Mouse (Mus musculus): Measurements from ENCODE around the gene Ackr2. TPM values are rescaled to one million over a fixed set of nuclear protein-coding genes. Genes with fewer than 3 reads are reported as not detected.
A peak's percentile ranks its signal among the peaks of the same experiment; 100 is the strongest.

Ackr2 gene
- total and polyA plus RNA-seq, 3 experiments: 0.84 to 3.1 (median 2.4) TPM

DNA sequence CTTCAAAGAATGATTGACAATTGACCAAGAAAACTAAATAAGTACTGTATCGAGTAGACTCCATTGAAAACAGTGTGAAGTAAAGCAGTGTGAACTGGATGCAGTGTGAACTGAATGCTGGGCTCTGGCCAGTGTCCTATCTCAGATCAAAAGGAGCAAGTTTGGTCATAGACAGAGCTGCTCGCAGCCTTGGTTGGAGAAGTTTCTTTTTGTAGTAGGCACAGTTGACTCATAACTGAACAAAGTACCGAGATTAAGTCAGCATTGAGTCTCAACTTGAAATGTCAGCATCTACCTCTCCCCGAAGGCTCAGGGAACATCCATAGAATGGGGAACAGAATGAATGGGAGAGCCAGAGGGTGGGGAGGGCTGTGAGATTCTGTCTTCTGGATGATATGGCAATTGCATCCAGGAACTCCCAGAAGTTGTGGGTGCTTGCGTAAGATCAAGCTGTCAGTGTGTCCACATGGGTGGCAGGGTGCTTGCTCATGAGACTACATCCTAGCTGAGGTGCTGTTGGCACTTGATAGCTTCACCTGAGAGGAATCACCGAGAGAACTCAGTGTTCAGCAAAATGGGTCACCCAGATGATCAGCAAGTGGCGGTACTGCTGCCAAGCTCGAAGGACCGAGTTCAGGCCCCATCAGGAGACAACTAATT is 26.9 kb downstream of the Ackr2 start:
- DNase-seq: no peak
- Histone ChIP-seq H3K27ac (no peak overlapping the region), H3K4me3 (no peak overlapping the region), H3K4me1 (ENCODE audit: control insufficient read depth, insufficient read depth, low read length) (no peaks in the 10 kb centered on the region), H3K79me2 (replicated peaks; ENCODE audit: control insufficient read depth, insufficient read depth, low read length) (no peaks in the 10 kb centered on the region), H3K9ac (ENCODE audit: low read depth, low read length) (no peak overlapping the region), H3K27me3 (ENCODE audit: control insufficient read depth, insufficient read depth, low read length) (no peaks in the 10 kb centered on the region; the same call in 1 of the 2 replicates), H3K36me3 (ENCODE audit: control insufficient read depth, insufficient read depth, low read length) (no peaks in the 10 kb centered on the region)
- 82% methylated on average over 9 of the region's 9 CpGs for WGBS
- intact Hi-C loops (cut with DNase I): no loop called here
- TF ChIP-seq POLR2A (IDR thresholded peaks at IDR 0.05; ENCODE audit: insufficient read depth, low read depth, low read length) (no peak), CTCF (IDR thresholded peaks at IDR 0.05) (no peak), EP300 (IDR thresholded peaks at IDR 0.05; ENCODE audit: insufficient read depth, low read depth, low read length) (no peak)

DNA sequence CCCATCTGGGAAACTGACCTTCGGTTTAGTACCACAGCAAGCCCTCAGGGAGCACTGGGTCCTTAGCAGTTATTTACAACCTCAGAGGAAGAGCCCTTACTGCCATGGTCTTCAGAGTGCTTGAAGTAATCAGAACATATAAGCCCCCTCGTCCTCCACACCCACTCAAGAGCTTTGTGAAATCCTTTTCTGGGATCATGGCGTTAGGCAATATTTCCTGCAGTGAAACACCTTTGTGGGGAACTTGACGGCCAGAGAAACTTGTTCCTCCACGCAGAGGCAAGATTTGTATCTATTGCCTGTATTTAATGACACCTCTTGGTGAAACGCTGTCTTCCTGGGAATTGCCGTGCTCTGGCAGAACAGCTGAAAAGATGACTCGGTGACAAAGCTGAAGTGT is 27.8 kb downstream of the Ackr2 start:
- TF ChIP-seq EP300 (IDR thresholded peaks at IDR 0.05; ENCODE audit: insufficient read depth, low read depth, low read length) (no peak), CTCF (IDR thresholded peaks at IDR 0.05) (no peak), POLR2A (IDR thresholded peaks at IDR 0.05; ENCODE audit: insufficient read depth, low read depth, low read length) (no peak)
- H3K36me3 ChIP-seq (ENCODE audit: control insufficient read depth, insufficient read depth, low read length): no peaks in the 10 kb centered on the region
- no peak for DNase-seq
- H3K79me2 ChIP-seq (replicated peaks; ENCODE audit: control insufficient read depth, insufficient read depth, low read length): no peaks in the 10 kb centered on the region
- 66% methylated on average over 8 of the region's 8 CpGs for WGBS
- H3K9ac ChIP-seq (ENCODE audit: low read depth, low read length): no peak overlapping the region
- H3K27ac ChIP-seq: no peak overlapping the region
- no peak overlapping the region for H3K4me3 ChIP-seq
- H3K27me3 ChIP-seq (ENCODE audit: control insufficient read depth, insufficient read depth, low read length): no peaks in the 10 kb centered on the region; the same call in 1 of the 2 replicates
- H3K4me1 ChIP-seq (ENCODE audit: control insufficient read depth, insufficient read depth, low read length): no peaks in the 10 kb centered on the region
- intact Hi-C loops (cut with DNase I): no loop called here

DNA sequence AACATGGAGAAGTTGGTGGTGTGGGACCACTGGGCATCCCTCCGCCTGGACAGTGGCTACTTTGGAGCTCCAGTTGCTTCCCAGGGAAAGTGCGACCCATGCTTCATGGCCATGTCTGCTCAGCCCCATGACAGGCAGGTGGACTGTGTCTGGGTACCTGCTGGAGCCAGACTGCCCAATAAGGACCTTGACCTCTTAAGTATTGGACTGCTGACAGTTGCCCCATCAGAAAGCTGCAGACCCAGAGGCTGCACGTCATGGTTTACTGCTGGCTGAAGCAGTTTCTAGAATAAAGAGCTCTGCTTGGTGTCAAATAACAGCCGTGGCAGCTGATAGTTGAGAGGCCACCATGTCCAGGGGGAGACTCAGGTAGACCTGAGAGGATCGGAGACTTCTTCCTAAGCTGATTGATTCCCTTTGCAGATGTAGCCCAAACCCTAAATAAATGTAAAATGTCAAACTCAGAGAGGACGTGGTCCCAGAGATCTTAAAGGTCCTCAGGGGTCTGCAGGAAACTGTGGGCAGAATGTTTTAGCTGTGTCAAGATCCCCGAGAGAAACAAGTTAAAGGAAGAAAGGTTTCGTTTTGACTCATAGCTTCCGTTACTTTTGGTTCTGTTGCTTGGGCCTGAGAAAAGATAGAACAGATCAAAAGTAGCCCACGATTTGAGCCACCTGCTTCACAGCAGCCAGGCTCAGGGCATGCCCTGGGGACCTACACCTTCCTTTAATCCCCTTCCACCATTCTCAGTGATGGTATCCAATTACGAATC is 28.7 kb downstream of the Ackr2 start:
- TF ChIP-seq POLR2A (IDR thresholded peaks at IDR 0.05; ENCODE audit: insufficient read depth, low read depth, low read length): no peak
- TF ChIP-seq CTCF (IDR thresholded peaks at IDR 0.05): no peak
- no peak for TF ChIP-seq EP300 (IDR thresholded peaks at IDR 0.05; ENCODE audit: insufficient read depth, low read depth, low read length)
- H3K27ac ChIP-seq: no peak overlapping the region

DNA sequence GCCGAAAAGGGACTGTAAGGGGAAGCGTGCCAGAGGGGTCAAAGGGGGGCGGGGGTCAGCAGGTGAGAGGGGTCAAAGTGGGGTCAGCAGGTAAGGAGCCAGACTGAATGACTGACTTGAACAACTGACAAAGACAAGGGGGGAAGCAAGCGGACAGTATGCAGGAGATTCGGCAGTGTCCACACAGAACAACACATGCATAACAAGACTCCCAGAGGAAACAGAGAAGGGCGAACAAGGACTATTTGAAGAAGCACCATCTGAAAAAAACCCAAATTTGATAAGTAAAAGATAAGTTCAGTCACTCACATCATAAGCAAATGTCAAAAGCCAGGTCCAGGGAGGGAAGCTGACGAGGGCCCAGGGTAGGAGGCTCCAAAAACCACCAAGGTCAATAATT is 29.6 kb downstream of the Ackr2 start:
- 80% methylated on average over 7 of the region's 7 CpGs for WGBS
- no peak for TF ChIP-seq CTCF (IDR thresholded peaks at IDR 0.05)
- no peak for TF ChIP-seq EP300 (IDR thresholded peaks at IDR 0.05; ENCODE audit: insufficient read depth, low read depth, low read length)
- TF ChIP-seq POLR2A (IDR thresholded peaks at IDR 0.05; ENCODE audit: insufficient read depth, low read depth, low read length): no peak
- intact Hi-C loops (cut with DNase I): no loop called here

More for the DNA sequence above, 28.7 kb downstream of the Ackr2 start:
- intact Hi-C loops (cut with DNase I): no loop called here
- Histone ChIP-seq H3K36me3 (ENCODE audit: control insufficient read depth, insufficient read depth, low read length) (no peaks in the 10 kb centered on the region), H3K79me2 (replicated peaks; ENCODE audit: control insufficient read depth, insufficient read depth, low read length) (no peaks in the 10 kb centered on the region), H3K4me1 (ENCODE audit: control insufficient read depth, insufficient read depth, low read length) (no peaks in the 10 kb centered on the region), H3K4me3 (no peak overlapping the region), H3K27me3 (ENCODE audit: control insufficient read depth, insufficient read depth, low read length) (no peaks in the 10 kb centered on the region; the same call in 1 of the 2 replicates), H3K9ac (ENCODE audit: low read depth, low read length) (no peak overlapping the region)
- no peak for DNase-seq
- WGBS: 56% methylated on average over 11 of the region's 11 CpGs

DNA sequence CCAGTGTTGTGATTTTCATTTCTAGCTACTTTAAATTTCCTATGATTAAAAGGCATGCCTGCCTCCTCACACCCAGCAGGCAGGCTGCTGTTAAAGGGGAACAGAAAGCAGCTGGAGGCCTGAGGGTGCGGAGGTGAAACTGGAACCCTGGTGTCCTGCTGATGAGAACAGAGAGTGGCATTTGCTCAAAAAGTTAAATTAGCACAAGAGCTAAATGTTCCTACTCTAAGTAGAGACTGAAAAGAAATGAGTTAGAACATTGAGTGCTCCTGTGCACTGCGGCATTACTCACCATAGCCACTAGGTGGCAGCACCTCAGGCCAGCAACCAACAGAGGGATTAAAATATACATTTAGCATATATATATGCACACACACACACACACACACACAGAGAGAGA is 30.3 kb downstream of the Ackr2 start:
- Histone ChIP-seq H3K4me3 (no peak overlapping the region), H3K36me3 (ENCODE audit: control insufficient read depth, insufficient read depth, low read length) (no peaks in the 10 kb centered on the region), H3K9ac (ENCODE audit: low read depth, low read length) (no peak overlapping the region), H3K4me1 (ENCODE audit: control insufficient read depth, insufficient read depth, low read length) (no peaks in the 10 kb centered on the region), H3K27ac (no peak overlapping the region), H3K27me3 (ENCODE audit: control insufficient read depth, insufficient read depth, low read length) (no peaks in the 10 kb centered on the region; the same call in 1 of the 2 replicates), H3K79me2 (replicated peaks; ENCODE audit: control insufficient read depth, insufficient read depth, low read length) (no peaks in the 10 kb centered on the region)
- TF ChIP-seq CTCF (IDR thresholded peaks at IDR 0.05) (peak; percentile 79), POLR2A (IDR thresholded peaks at IDR 0.05; ENCODE audit: insufficient read depth, low read depth, low read length) (no peak), EP300 (IDR thresholded peaks at IDR 0.05; ENCODE audit: insufficient read depth, low read depth, low read length) (no peak)
- peak; percentile 55 to 64 for DNase-seq
- 31% methylated on average over 2 of the region's 2 CpGs for WGBS
- intact Hi-C loops (cut with DNase I): no loop called here

More for the DNA sequence above, 29.6 kb downstream of the Ackr2 start:
- no peaks in the 10 kb centered on the region for H3K79me2 ChIP-seq (replicated peaks; ENCODE audit: control insufficient read depth, insufficient read depth, low read length)
- H3K36me3 ChIP-seq (ENCODE audit: control insufficient read depth, insufficient read depth, low read length): no peaks in the 10 kb centered on the region
- H3K4me3 ChIP-seq: no peak overlapping the region
- H3K9ac ChIP-seq (ENCODE audit: low read depth, low read length): no peak overlapping the region
- no peak overlapping the region for H3K27ac ChIP-seq
- no peak for DNase-seq
- no peaks in the 10 kb centered on the region; the same call in 1 of the 2 replicates for H3K27me3 ChIP-seq (ENCODE audit: control insufficient read depth, insufficient read depth, low read length)
- no peaks in the 10 kb centered on the region for H3K4me1 ChIP-seq (ENCODE audit: control insufficient read depth, insufficient read depth, low read length)

DNA sequence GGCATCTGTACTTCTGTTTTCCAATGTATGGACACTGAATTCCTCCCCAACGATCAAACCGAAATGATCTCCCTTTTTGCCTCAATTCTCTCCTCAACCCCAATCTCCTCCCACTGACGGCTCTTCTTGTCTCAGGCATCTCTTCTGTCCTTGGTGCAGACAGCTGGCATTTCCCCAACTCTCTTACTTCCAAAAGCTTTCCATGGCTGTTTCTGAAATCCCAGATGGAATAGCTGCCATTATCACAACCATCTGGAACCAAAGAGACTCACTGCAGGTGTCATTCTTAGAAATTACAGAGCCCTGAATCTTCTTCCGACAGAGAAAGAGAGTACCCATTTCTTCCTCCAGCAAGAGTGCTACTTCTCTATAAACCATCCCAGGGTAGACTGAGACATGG is 36.7 kb downstream of the Ackr2 start:
- Histone ChIP-seq H3K27me3 (ENCODE audit: control insufficient read depth, insufficient read depth, low read length) (0 out of 2 replicates have a peak, but pooled peaks cover 3% of the 10 kb centered on the region), H3K4me1 (ENCODE audit: control insufficient read depth, insufficient read depth, low read length) (no peaks in the 10 kb centered on the region), H3K36me3 (ENCODE audit: control insufficient read depth, insufficient read depth, low read length) (no peaks in the 10 kb centered on the region), H3K9ac (ENCODE audit: low read depth, low read length) (no peak overlapping the region), H3K4me3 (no peak overlapping the region), H3K79me2 (replicated peaks; ENCODE audit: control insufficient read depth, insufficient read depth, low read length) (no peaks in the 10 kb centered on the region), H3K27ac (no peak overlapping the region)
- DNase-seq: no peak
- TF ChIP-seq POLR2A (IDR thresholded peaks at IDR 0.05; ENCODE audit: insufficient read depth, low read depth, low read length) (no peak), EP300 (IDR thresholded peaks at IDR 0.05; ENCODE audit: insufficient read depth, low read depth, low read length) (no peak), CTCF (IDR thresholded peaks at IDR 0.05) (no peak)
- 74% methylated on average over 4 of the region's 4 CpGs for WGBS
- intact Hi-C loops (cut with DNase I): no loop called here

All from heart, adult 2 months (tissue).